7 mouse cellular contexts compared by ENCODE assay signal in genomic region chr7:112841886-112842285, GRCm38 (mm10).
DNase-seq lines count a peak whose midpoint lies in the region; ATAC-seq and TF ChIP-seq lines count a peak whose summit lies in the region.

No protein-coding gene starts in this region.

- no peak overlapping the region for H3K4me3 ChIP-seq in lung, embryonic 14.5 days (ENCODE audit: low read depth, low read length)
- H3K4me3 ChIP-seq in forebrain, embryonic 10.5 days = peak overlapping the region; percentile 33
- H3K4me3 ChIP-seq in intestine, embryonic 16.5 days (ENCODE audit: low read length) = peak overlapping the region; percentile 16
- peak overlapping the region; percentile 26 for H3K4me3 ChIP-seq in neural tube, embryonic 13.5 days
- H3K4me3 ChIP-seq in cerebellum, adult 2 months (replicated peaks; ENCODE audit: insufficient read depth, low read depth, low read length) = no peak overlapping the region

- H3K4me2 ChIP-seq in lung, embryonic 14.5 days = peak overlapping the region; percentile 27; the same call in 1 of the 2 replicates
- peak overlapping the region; percentile 43 for H3K4me2 ChIP-seq in intestine, embryonic 16.5 days (ENCODE audit: low read depth, low read length)
- H3K4me2 ChIP-seq in neural tube, embryonic 13.5 days = peak overlapping the region; percentile 51

- TF ChIP-seq CTCF in lung, embryonic 14.5 days (IDR thresholded peaks at IDR 0.05; ENCODE audit: low read depth) = no peak
- no peak for TF ChIP-seq CTCF in cerebellum, adult 2 months (IDR thresholded peaks at IDR 0.05; ENCODE audit: borderline replicate concordance, insufficient read depth, low read depth, low read length)

- peak; percentile 73 for DNase-seq in lung, embryonic 14.5 days
- DNase-seq in lung, postnatal 4 days = no peak
- DNase-seq in forebrain, embryonic 10.5 days (ENCODE audit: extremely low spot score, low spot score) = peak; percentile 68
- DNase-seq in thymus, postnatal 25 days = no peak
- no peak for DNase-seq in cerebellum, adult 2 months

- peak overlapping the region; percentile 40; the same call in 1 of the 2 replicates for H3K27ac ChIP-seq in lung, embryonic 14.5 days (ENCODE audit: low read depth)
- peak overlapping the region; percentile 83 for H3K27ac ChIP-seq in forebrain, embryonic 10.5 days
- no peak overlapping the region; the same call in 1 of the 2 replicates for H3K27ac ChIP-seq in intestine, embryonic 16.5 days (ENCODE audit: low read length)
- peak overlapping the region; percentile 81 for H3K27ac ChIP-seq in neural tube, embryonic 13.5 days (replicated peaks)
- H3K27ac ChIP-seq in cerebellum, adult 2 months (ENCODE audit: insufficient read depth, low read length) = no peak overlapping the region

- H3K36me3 ChIP-seq in lung, embryonic 14.5 days (ENCODE audit: insufficient read depth) = no peaks in the 10 kb centered on the region; the same call in 1 of the 2 replicates
- peaks cover 22% of the 10 kb centered on the region for H3K36me3 ChIP-seq in forebrain, embryonic 10.5 days (replicated peaks)
- 0 out of 2 replicates have a peak, but pooled peaks cover 2% of the 10 kb centered on the region for H3K36me3 ChIP-seq in intestine, embryonic 16.5 days (ENCODE audit: control insufficient read depth, insufficient read depth, low read length)
- H3K36me3 ChIP-seq in neural tube, embryonic 13.5 days = no peaks in the 10 kb centered on the region

- peak; percentile 73 for ATAC-seq in lung, embryonic 14.5 days (ENCODE audit: insufficient read depth)
- peak; percentile 65 for ATAC-seq in intestine, embryonic 16.5 days
- ATAC-seq in neural tube, embryonic 13.5 days (ENCODE audit: low read depth) = peak; percentile 67

- no peaks in the 10 kb centered on the region for H3K27me3 ChIP-seq in lung, embryonic 14.5 days (ENCODE audit: insufficient read depth, low read length)
- peaks cover 17% of the 10 kb centered on the region for H3K27me3 ChIP-seq in forebrain, embryonic 10.5 days (ENCODE audit: poor library complexity, severe bottlenecking)
- H3K27me3 ChIP-seq in intestine, embryonic 16.5 days (replicated peaks; ENCODE audit: control insufficient read depth, insufficient read depth, low read length) = no peaks in the 10 kb centered on the region
- no peaks in the 10 kb centered on the region for H3K27me3 ChIP-seq in neural tube, embryonic 13.5 days
- no peaks in the 10 kb centered on the region for H3K27me3 ChIP-seq in cerebellum, adult 2 months (ENCODE audit: control insufficient read depth, insufficient read depth, low read length)

- H3K4me1 ChIP-seq in lung, embryonic 14.5 days (ENCODE audit: insufficient read depth) = no peaks in the 10 kb centered on the region
- H3K4me1 ChIP-seq in forebrain, embryonic 10.5 days = peaks cover 45% of the 10 kb centered on the region
- no peaks in the 10 kb centered on the region for H3K4me1 ChIP-seq in intestine, embryonic 16.5 days (ENCODE audit: control insufficient read depth, insufficient read depth, low read length)
- H3K4me1 ChIP-seq in neural tube, embryonic 13.5 days (replicated peaks) = peaks cover 40% of the 10 kb centered on the region
- H3K4me1 ChIP-seq in cerebellum, adult 2 months (ENCODE audit: control insufficient read depth, insufficient read depth, low read length) = no peaks in the 10 kb centered on the region

- H3K9me3 ChIP-seq in lung, embryonic 14.5 days (ENCODE audit: low read depth, low read length) = no peaks in the 10 kb centered on the region
- H3K9me3 ChIP-seq in forebrain, embryonic 10.5 days = peaks cover 7% of the 10 kb centered on the region; the same call in 1 of the 2 replicates
- H3K9me3 ChIP-seq in intestine, embryonic 16.5 days (ENCODE audit: control insufficient read depth, low read length) = 0 out of 2 replicates have a peak, but pooled peaks cover 4% of the 10 kb centered on the region
- no peaks in the 10 kb centered on the region for H3K9me3 ChIP-seq in neural tube, embryonic 13.5 days

- H3K9ac ChIP-seq in lung, embryonic 14.5 days = no peak overlapping the region
- H3K9ac ChIP-seq in intestine, embryonic 16.5 days (ENCODE audit: low read depth, low read length) = no peak overlapping the region
- 0 out of 2 replicates have a peak overlapping the region, but pooled peaks have one; percentile 31 for H3K9ac ChIP-seq in neural tube, embryonic 13.5 days

- TF ChIP-seq POLR2A in cerebellum, adult 2 months (IDR thresholded peaks at IDR 0.05; ENCODE audit: borderline replicate concordance, insufficient read depth, low read length) = no peak

- WGBS in lung, embryonic 14.5 days = 22% methylated on average over 9 of the region's 9 CpGs
- 8% methylated on average over 9 of the region's 9 CpGs for WGBS in forebrain, embryonic 10.5 days
- 17% methylated on average over 9 of the region's 9 CpGs for WGBS in intestine, embryonic 16.5 days
- 9% methylated on average over 9 of the region's 9 CpGs for WGBS in neural tube, embryonic 13.5 days
- 43% methylated on average over 9 of the region's 9 CpGs for WGBS in cerebellum, adult 2 months

Comparison
In these comparisons a context has a peak if more than half of its experiments do, and no peak if none do; other contexts are left out.
1. DNase-seq: peak in lung, embryonic 14.5 days (single experiment) and forebrain, embryonic 10.5 days (single experiment); none in lung, postnatal 4 days (0 of 2), thymus, postnatal 25 days (single experiment) and cerebellum, adult 2 months (0 of 2).
2. H3K27ac ChIP-seq: peak in lung, embryonic 14.5 days (single experiment), forebrain, embryonic 10.5 days (single experiment) and neural tube, embryonic 13.5 days (single experiment); none in intestine, embryonic 16.5 days (single experiment) and cerebellum, adult 2 months (single experiment).
3. H3K4me3 ChIP-seq: peak in forebrain, embryonic 10.5 days (single experiment), intestine, embryonic 16.5 days (single experiment) and neural tube, embryonic 13.5 days (single experiment); none in lung, embryonic 14.5 days (single experiment) and cerebellum, adult 2 months (single experiment).
4. Peak in every context shown above with its lines, with median percentiles within 50 percentile points of each other: ATAC-seq and H3K4me2 ChIP-seq.